Mouse (Mus musculus) liver, embryonic 13.5 days (tissue): ENCODE measurements around the gene Rbm44. TPM values are rescaled to one million over a fixed set of nuclear protein-coding genes. Genes with fewer than 3 reads are reported as not detected.

Experiments used
- ATAC-seq: fragments of 200-750 bp; cut with Nextera tagmentation; 2 replicates; pipeline ENCODE4 v1.8.0; 2017; ENCODE audit warnings: low read depth, mild to moderate bottlenecking, moderate number of reproducible peaks, moderate library complexity
- DNase-seq: peaks from one replicate; pipeline ENCODE4 v3.0.0; 2022
- H3K27ac ChIP-seq: fragments of 300-500 bp; sonication (generic); 2 replicates; pipeline ENCODE4 v1.5.1; 2015; ENCODE audit warnings: moderate library complexity, mild to moderate bottlenecking, inconsistent platforms
- H3K27me3 ChIP-seq: fragments of 300-500 bp; sonication (generic); 2 replicates; pipeline ENCODE4 v1.6.1; 2015; ENCODE audit warnings: mild to moderate bottlenecking, inconsistent platforms
- H3K36me3 ChIP-seq: fragments of 300-500 bp; sonication (generic); 2 replicates; pipeline ENCODE4 v1.6.1; 2015; ENCODE audit warnings: mild to moderate bottlenecking, inconsistent platforms
- H3K4me1 ChIP-seq: fragments of 300-500 bp; sonication (generic); replicated peaks from 2 replicates; pipeline ENCODE4 v1.6.1; 2015; ENCODE audit warnings: inconsistent platforms
- H3K4me2 ChIP-seq: fragments of 300-500 bp; sonication (generic); 2 replicates; pipeline ENCODE4 v1.6.1; 2015; ENCODE audit warnings: inconsistent platforms, mild to moderate bottlenecking, moderate library complexity
- H3K4me3 ChIP-seq: fragments of 300-500 bp; sonication (generic); replicated peaks from 2 replicates; pipeline ENCODE4 v1.5.1; 2015; ENCODE audit warnings: mild to moderate bottlenecking, inconsistent platforms
- H3K9ac ChIP-seq: fragments of 300-500 bp; sonication (generic); 2 replicates; pipeline ENCODE4 v1.6.1; 2015; ENCODE audit warnings: mild to moderate bottlenecking, inconsistent platforms
- H3K9me3 ChIP-seq: fragments of 300-500 bp; sonication (generic); replicated peaks from 2 replicates; pipeline ENCODE4 v1.6.1; 2016; ENCODE audit warnings: inconsistent platforms
- WGBS: fragments of 180-500 bp; shearing (Covaris S2); methylation state at CpG from one replicate; pipeline ENCODE4 v1.1.7; 2015; ENCODE audit not compliant: insufficient replicate concordance; 5-methylcytosine and 5-hydroxymethylcytosine counted together
- polyA plus RNA-seq: library from polyadenylated mRNA; unstranded; fragments of >200 nt; fragmentation: Nextera tagmentation; extraction: Ambion mirVana; gene quantifications from 2 replicates; pipeline ENCODE4 v1.2.1, GENCODE M21; 2015

Gene Rbm44
- polyA plus RNA-seq, 1 experiment from 2014 or later: 1.2 TPM

DNA sequence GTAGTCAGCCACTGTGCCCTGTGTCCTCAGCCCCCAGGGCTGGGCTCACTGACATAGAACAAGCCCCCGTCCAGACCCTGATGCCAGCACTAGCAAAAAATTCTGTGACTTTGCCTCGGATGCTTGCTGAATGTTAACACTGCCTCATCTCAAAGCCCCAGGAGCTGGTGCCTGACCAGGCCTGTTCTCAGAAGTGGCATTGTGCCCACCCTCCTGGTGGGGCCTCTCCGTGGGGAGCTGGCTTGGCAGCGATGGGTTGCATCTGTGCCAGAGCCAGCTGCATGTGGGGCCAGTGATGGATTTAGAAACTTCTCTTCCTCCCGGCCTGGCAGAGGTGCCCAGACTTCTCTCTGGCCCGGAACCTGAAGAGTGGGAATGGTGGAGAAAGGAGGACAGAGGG is 64.9 kb downstream of the Rbm44 start:
- no peak for DNase-seq
- Histone ChIP-seq H3K9me3 (no peaks in the 10 kb centered on the region), H3K36me3 (no peaks in the 10 kb centered on the region), H3K4me3 (no peak overlapping the region), H3K9ac (no peak overlapping the region), H3K4me2 (no peak overlapping the region), H3K27me3 (no peaks in the 10 kb centered on the region), H3K4me1 (no peaks in the 10 kb centered on the region), H3K27ac (no peak overlapping the region)
- 83% methylated on average over 6 of the region's 6 CpGs for WGBS
- no peak for ATAC-seq

DNA sequence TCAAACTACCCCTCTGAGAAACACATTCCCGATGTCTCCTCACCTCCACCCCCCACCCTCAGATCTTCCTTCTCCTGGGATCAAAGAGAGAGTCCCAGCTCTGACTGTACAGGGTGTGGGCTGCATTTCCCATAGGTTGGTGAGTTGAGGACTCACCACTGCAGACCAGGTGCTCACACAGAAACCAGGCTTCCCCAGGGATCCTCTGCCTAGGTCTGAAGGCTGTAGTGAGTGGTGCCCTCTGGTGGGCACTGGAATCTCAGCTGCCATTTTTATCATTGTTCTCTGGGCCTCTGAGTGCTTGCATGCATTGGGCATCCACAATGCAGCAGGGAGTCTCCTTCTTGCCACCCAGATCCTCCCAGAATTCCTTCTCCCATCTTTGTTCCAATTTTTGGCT is 66.2 kb downstream of the Rbm44 start:
- H3K4me1 ChIP-seq: peaks cover 2% of the 10 kb centered on the region; the same call in 1 of the 2 replicates

DNA sequence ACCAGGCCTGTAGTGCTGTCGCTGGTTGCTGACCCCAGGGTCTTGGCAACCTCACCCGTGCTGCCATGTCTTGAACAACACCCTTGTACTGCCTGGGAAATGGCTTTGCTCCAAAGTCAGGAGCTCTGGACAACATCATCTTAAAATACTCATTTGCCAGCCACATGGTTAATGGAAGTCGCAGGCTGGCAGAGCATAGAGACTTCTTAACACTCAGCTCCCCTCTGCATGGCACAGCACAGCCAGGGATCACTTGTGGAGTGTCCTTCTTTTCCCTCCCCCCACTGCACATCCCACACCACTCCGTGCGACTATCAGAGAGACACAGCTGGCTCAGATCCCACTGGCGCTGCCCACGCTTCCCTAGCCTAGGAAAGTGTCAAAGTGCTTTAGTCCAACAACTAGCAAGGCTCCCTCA is 66.7 kb downstream of the Rbm44 start:
- no peaks in the 10 kb centered on the region for H3K27me3 ChIP-seq
- no peak for ATAC-seq
- no peak for DNase-seq

More for the DNA sequence above, 66.2 kb downstream of the Rbm44 start:
- no peak for DNase-seq
- 68% methylated on average over 1 of the region's 1 CpGs for WGBS
- Histone ChIP-seq H3K4me3 (no peak overlapping the region), H3K27ac (no peak overlapping the region), H3K27me3 (no peaks in the 10 kb centered on the region), H3K9ac (no peak overlapping the region), H3K9me3 (no peaks in the 10 kb centered on the region), H3K4me2 (no peak overlapping the region), H3K36me3 (no peaks in the 10 kb centered on the region)
- no peak for ATAC-seq

DNA sequence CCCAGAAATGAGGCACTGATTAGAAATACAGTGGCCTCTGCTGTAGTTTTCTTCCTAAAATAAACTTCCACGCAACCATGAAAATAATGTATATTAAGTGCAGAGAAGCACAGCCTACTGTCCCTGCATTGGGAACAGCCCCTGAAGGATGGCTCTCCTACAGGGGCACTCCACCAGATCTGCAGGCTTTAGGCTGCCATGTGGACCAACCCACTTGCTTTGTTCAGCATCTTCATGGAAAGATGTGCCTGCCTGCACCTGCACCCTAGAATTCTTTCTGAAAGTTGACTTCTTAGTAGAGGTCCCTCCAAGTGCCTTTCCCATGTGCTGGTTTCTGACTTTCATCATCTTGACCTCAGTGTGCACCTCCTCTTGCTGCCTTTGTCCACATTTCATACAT is 70.4 kb downstream of the Rbm44 start:
- Histone ChIP-seq H3K4me2 (no peak overlapping the region), H3K9me3 (no peaks in the 10 kb centered on the region), H3K4me3 (no peak overlapping the region), H3K9ac (no peak overlapping the region), H3K27me3 (no peaks in the 10 kb centered on the region), H3K4me1 (peaks cover 12% of the 10 kb centered on the region), H3K27ac (no peak overlapping the region), H3K36me3 (no peaks in the 10 kb centered on the region)
- WGBS: 83% methylated on average over 1 of the region's 1 CpGs
- ATAC-seq (no peak), DNase-seq (no peak)

More for the DNA sequence above, 66.7 kb downstream of the Rbm44 start:
- no peak overlapping the region for H3K4me3 ChIP-seq
- peaks cover 5% of the 10 kb centered on the region; the same call in 1 of the 2 replicates for H3K4me1 ChIP-seq
- H3K9me3 ChIP-seq: no peaks in the 10 kb centered on the region
- WGBS: 67% methylated on average over 7 of the region's 7 CpGs
- H3K36me3 ChIP-seq: no peaks in the 10 kb centered on the region
- H3K9ac ChIP-seq: no peak overlapping the region
- H3K27ac ChIP-seq: no peak overlapping the region
- H3K4me2 ChIP-seq: no peak overlapping the region

DNA sequence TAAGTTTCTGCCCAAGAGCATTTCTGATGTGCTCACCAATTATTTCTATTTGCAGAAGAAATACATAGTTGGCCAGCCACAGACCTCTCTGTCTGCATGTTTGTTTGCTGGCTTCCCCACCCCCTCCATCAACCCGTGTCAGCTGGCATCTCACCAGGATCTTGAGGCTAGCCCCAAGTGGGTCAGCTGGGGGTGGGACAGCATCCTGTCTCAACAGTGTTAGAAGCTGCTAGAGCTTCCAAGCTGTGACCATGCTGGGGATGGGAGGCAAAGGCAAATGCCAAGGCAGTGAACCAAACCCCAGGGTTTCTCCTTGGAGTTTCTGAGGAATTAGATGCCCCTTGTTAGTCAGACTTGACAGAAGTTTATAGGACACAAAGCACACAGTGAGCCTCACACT is 71.1 kb downstream of the Rbm44 start:
- DNase-seq: no peak
- Histone ChIP-seq H3K27me3 (no peaks in the 10 kb centered on the region), H3K9ac (no peak overlapping the region), H3K36me3 (no peaks in the 10 kb centered on the region), H3K4me1 (peaks cover 12% of the 10 kb centered on the region), H3K27ac (no peak overlapping the region), H3K4me2 (no peak overlapping the region), H3K9me3 (no peaks in the 10 kb centered on the region), H3K4me3 (no peak overlapping the region)
- ATAC-seq: no peak
- 3% methylated on average over 1 of the region's 1 CpGs for WGBS

DNA sequence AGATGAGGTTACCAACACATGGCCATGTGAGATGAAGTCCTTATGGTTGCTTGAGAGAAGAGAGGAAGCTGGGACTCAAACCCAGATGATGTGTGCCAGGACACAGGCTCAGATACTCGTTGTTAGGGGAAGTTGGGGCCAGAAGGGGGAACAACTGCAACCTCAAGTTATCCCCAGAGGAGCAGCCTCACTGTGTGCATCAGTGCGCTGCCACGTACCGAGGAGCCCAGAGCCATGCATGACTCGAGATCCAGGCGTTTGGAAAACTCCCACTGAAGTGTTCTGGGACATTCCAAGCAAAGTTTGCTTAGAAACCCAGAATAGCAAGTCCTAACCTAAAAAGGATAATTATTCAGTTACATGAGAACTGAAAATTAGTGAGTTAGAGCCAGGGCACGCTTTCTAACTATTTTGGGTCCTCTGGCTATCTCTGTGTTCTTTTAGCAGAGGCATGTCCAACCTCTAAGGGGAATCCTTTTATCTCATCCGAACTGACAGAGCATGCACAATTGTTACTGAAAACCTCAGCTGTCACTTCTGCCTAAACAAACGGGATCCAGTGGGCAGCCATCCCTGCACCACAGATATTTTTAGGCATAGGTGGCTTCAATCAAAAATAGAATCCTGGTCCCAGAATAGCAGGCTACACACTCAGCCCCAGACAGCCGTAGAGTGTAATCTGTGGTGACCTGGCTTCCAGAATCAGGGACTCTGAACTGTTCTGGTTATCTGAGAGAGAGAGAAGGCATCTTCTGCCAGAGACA is 71.8 kb downstream of the Rbm44 start:
- Histone ChIP-seq H3K36me3 (no peaks in the 10 kb centered on the region), H3K9ac (no peak overlapping the region), H3K9me3 (no peaks in the 10 kb centered on the region), H3K4me3 (no peak overlapping the region), H3K4me1 (peaks cover 12% of the 10 kb centered on the region), H3K27ac (no peak overlapping the region), H3K27me3 (no peaks in the 10 kb centered on the region), H3K4me2 (no peak overlapping the region)
- WGBS: 10% methylated on average over 10 of the region's 10 CpGs
- ATAC-seq: no peak
- no peak for DNase-seq

DNA sequence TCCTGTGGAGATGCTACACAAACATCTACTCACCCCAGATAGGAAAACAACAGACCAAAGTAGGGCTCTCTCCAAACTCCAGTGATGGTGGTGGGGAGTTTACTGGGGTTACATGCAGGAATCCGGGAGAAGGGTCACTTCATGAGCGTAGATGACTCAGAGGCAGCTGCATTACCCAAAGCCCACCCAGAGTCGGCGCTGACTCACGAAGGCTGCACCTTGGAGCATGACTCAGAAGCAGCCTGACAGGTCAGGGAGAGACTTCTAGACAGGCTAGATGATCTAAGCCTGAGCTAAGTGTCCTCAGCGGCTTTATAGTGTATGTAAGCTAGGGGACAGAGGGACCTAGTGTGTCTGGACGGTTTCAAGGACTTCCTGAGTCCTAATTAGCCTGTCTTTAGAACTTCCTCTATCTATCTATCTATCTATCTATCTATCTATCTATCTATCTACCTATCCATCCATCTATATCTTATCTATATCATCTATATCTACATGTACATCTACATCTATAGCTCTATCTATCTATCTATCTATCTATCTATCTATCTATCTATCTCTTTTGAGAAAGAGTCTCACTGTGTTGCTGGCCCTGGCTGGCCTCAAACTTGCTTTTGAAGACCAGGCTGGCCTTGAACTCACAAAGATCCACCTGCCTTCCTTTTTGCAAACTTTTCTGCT is 74.9 kb downstream of the Rbm44 start:
- no peaks in the 10 kb centered on the region for H3K36me3 ChIP-seq
- no peaks in the 10 kb centered on the region for H3K9me3 ChIP-seq
- no peak overlapping the region for H3K4me3 ChIP-seq
- no peak overlapping the region for H3K27ac ChIP-seq
- peaks cover 12% of the 10 kb centered on the region for H3K4me1 ChIP-seq
- no peak for ATAC-seq
- no peak overlapping the region for H3K9ac ChIP-seq
- no peak overlapping the region for H3K4me2 ChIP-seq
- 56% methylated on average over 7 of the region's 7 CpGs for WGBS
- H3K27me3 ChIP-seq: no peaks in the 10 kb centered on the region
- no peak for DNase-seq

DNA sequence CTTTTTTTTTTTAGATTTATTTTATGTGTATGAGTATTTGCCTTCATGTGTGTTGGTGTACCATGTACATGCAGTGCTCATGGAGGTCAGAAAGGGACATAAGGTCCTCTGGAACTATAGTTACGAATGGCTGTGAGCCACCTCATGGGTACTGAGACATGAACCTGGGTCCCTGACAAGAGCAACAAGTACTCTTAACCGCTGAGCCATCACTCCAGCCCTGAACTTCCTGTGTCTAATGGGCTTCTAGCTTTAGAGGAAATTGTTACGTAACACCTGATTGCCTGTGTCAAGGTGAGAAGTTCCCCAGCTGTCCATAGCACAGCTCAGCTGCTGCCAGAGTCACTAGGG is 75.4 kb downstream of the Rbm44 start:
- DNase-seq (no peak), ATAC-seq (no peak)
- no peaks in the 10 kb centered on the region for H3K9me3 ChIP-seq
- H3K4me1 ChIP-seq: peaks cover 12% of the 10 kb centered on the region
- H3K4me3 ChIP-seq: no peak overlapping the region
- H3K27me3 ChIP-seq: no peaks in the 10 kb centered on the region
- no peak overlapping the region for H3K9ac ChIP-seq
- WGBS: 48% methylated on average over 3 of the region's 3 CpGs
- no peak overlapping the region for H3K4me2 ChIP-seq
- H3K27ac ChIP-seq: no peak overlapping the region
- no peaks in the 10 kb centered on the region for H3K36me3 ChIP-seq

Other genes starting within 250 kb of the Rbm44 start
- gene Mlph, start 230.0 kb upstream of the Rbm44 start, polyA plus RNA-seq: 0.07 TPM in 1 of 2 replicates, not detected in the other
- 0.50 TPM in 1 of 2 replicates, not detected in the other for gene Prlh, start 192.0 kb upstream of the Rbm44 start, polyA plus RNA-seq
- gene Rab17, start 175.4 kb upstream of the Rbm44 start, polyA plus RNA-seq: 3.8 TPM in 2 replicates
- gene Lrrfip1, start 146.4 kb upstream of the Rbm44 start, polyA plus RNA-seq: 12.9 and 15.9 TPM in 2 replicates
- gene Ramp1, start 34.7 kb downstream of the Rbm44 start, polyA plus RNA-seq: 4.1 and 5.3 TPM in 2 replicates
- gene Ube2f, start 105.2 kb downstream of the Rbm44 start, polyA plus RNA-seq: 71.1 and 77.5 TPM in 2 replicates
- 24.9 and 30.1 TPM in 2 replicates for gene Scly, start 153.2 kb downstream of the Rbm44 start, polyA plus RNA-seq
- gene Espnl, start 177.0 kb downstream of the Rbm44 start, polyA plus RNA-seq: not detected in 2 replicates
- gene Klhl30, start 205.9 kb downstream of the Rbm44 start, polyA plus RNA-seq: 0.10 TPM in 2 replicates
- gene Erfe, start 221.3 kb downstream of the Rbm44 start, polyA plus RNA-seq: 4.5 and 4.7 TPM in 2 replicates